14 mouse cellular contexts compared by ENCODE assay signal in genomic region chr15:79155572-79155971, GRCm38 (mm10). TPM values are rescaled to one million over a fixed set of nuclear protein-coding genes. Genes with fewer than 3 reads are reported as not detected.
A peak's percentile ranks its signal among the peaks of the same experiment; 100 is the strongest.
DNase-seq lines count a peak whose midpoint lies in the region; ATAC-seq lines count a peak whose summit lies in the region.
"Had no signal": no experiment of that assay in that cellular context is flagged by ENCODE, and none has a peak within 500 bp of the region (broad histone marks: within the 10 kb centered on the region; RNA-seq: fewer than 3 reads in every experiment).

No protein-coding gene starts in this region.

- no peaks in the 10 kb centered on the region for H3K9me3 ChIP-seq in forebrain, embryonic 13.5 days (replicated peaks)
- H3K9me3 ChIP-seq in forebrain, embryonic 16.5 days (ENCODE audit: control insufficient read depth, low read length) = no peaks in the 10 kb centered on the region
- no peaks in the 10 kb centered on the region for H3K9me3 ChIP-seq in hindbrain, embryonic 12.5 days (replicated peaks)
- no peaks in the 10 kb centered on the region for H3K9me3 ChIP-seq in hindbrain, embryonic 14.5 days (ENCODE audit: control insufficient read depth, low read length)
- H3K9me3 ChIP-seq in hindbrain, embryonic 13.5 days = no peaks in the 10 kb centered on the region
- H3K9me3 ChIP-seq: limb, embryonic 12.5 days had no signal

- no peak overlapping the region for H3K27ac ChIP-seq in forebrain, embryonic 13.5 days
- no peak overlapping the region for H3K27ac ChIP-seq in forebrain, embryonic 16.5 days (ENCODE audit: low read length)
- H3K27ac ChIP-seq in hindbrain, embryonic 12.5 days = peak overlapping the region; percentile 35; the same call in 1 of the 2 replicates
- no peak overlapping the region for H3K27ac ChIP-seq in hindbrain, embryonic 14.5 days
- H3K27ac ChIP-seq in hindbrain, embryonic 13.5 days = no peak overlapping the region
- H3K27ac ChIP-seq: limb, embryonic 12.5 days had no signal

- peaks cover 32% of the 10 kb centered on the region for H3K36me3 ChIP-seq in forebrain, embryonic 13.5 days (ENCODE audit: poor library complexity, severe bottlenecking)
- H3K36me3 ChIP-seq in forebrain, embryonic 16.5 days (ENCODE audit: control insufficient read depth, insufficient read depth) = no peaks in the 10 kb centered on the region
- H3K36me3 ChIP-seq in hindbrain, embryonic 12.5 days = peaks cover 12% of the 10 kb centered on the region
- H3K36me3 ChIP-seq in hindbrain, embryonic 14.5 days (replicated peaks; ENCODE audit: control insufficient read depth, insufficient read depth) = peaks cover 20% of the 10 kb centered on the region
- peaks cover 19% of the 10 kb centered on the region for H3K36me3 ChIP-seq in hindbrain, embryonic 13.5 days

- 0 out of 2 replicates have a peak overlapping the region, but pooled peaks have one; percentile 3 for H3K9ac ChIP-seq in forebrain, embryonic 13.5 days
- no peak overlapping the region for H3K9ac ChIP-seq in forebrain, embryonic 16.5 days (replicated peaks; ENCODE audit: low read depth, low read length)
- H3K9ac ChIP-seq in hindbrain, embryonic 12.5 days = 0 out of 2 replicates have a peak overlapping the region, but pooled peaks have one; percentile 32
- H3K9ac ChIP-seq in hindbrain, embryonic 14.5 days = no peak overlapping the region
- peak overlapping the region; percentile 2; the same call in 1 of the 2 replicates for H3K9ac ChIP-seq in hindbrain, embryonic 13.5 days
- H3K9ac ChIP-seq: limb, embryonic 12.5 days; lung, embryonic 14.5 days had no signal

- 36% methylated on average over 3 of the region's 3 CpGs for WGBS in forebrain, embryonic 13.5 days
- 41% methylated on average over 3 of the region's 3 CpGs for WGBS in forebrain, embryonic 16.5 days
- 18% methylated on average over 3 of the region's 3 CpGs for WGBS in hindbrain, embryonic 12.5 days
- WGBS in hindbrain, embryonic 14.5 days = 24% methylated on average over 3 of the region's 3 CpGs
- 24% methylated on average over 3 of the region's 3 CpGs for WGBS in hindbrain, embryonic 13.5 days

- H3K27me3 ChIP-seq in forebrain, embryonic 13.5 days = peaks cover 7% of the 10 kb centered on the region
- H3K27me3 ChIP-seq in forebrain, embryonic 16.5 days (replicated peaks; ENCODE audit: control insufficient read depth, insufficient read depth, low read length) = no peaks in the 10 kb centered on the region; the same call in 1 of the 2 replicates
- H3K27me3 ChIP-seq in hindbrain, embryonic 12.5 days = peaks cover 13% of the 10 kb centered on the region
- no peaks in the 10 kb centered on the region for H3K27me3 ChIP-seq in hindbrain, embryonic 14.5 days (ENCODE audit: control insufficient read depth, insufficient read depth, low read length)
- H3K27me3 ChIP-seq in hindbrain, embryonic 13.5 days = peaks cover 6% of the 10 kb centered on the region; the same call in 1 of the 2 replicates

- no peak for ATAC-seq in forebrain, embryonic 13.5 days
- ATAC-seq in forebrain, embryonic 16.5 days = no peak
- no peak for ATAC-seq in hindbrain, embryonic 12.5 days (ENCODE audit: low FRiP score)
- ATAC-seq in hindbrain, embryonic 14.5 days (ENCODE audit: low FRiP score) = no peak
- ATAC-seq in hindbrain, embryonic 13.5 days (ENCODE audit: low FRiP score) = no peak

- H3K4me2 ChIP-seq in forebrain, embryonic 13.5 days = no peak overlapping the region
- no peak overlapping the region for H3K4me2 ChIP-seq in forebrain, embryonic 16.5 days (ENCODE audit: low read length)
- H3K4me2 ChIP-seq in hindbrain, embryonic 12.5 days (replicated peaks) = no peak overlapping the region
- no peak overlapping the region for H3K4me2 ChIP-seq in hindbrain, embryonic 14.5 days (replicated peaks)
- no peak overlapping the region for H3K4me2 ChIP-seq in hindbrain, embryonic 13.5 days
- H3K4me2 ChIP-seq: limb, embryonic 12.5 days; lung, embryonic 14.5 days had no signal

- no peak overlapping the region for H3K4me3 ChIP-seq in forebrain, embryonic 13.5 days
- no peak overlapping the region for H3K4me3 ChIP-seq in forebrain, embryonic 16.5 days (replicated peaks; ENCODE audit: low read length)
- H3K4me3 ChIP-seq in hindbrain, embryonic 12.5 days = no peak overlapping the region
- H3K4me3 ChIP-seq in hindbrain, embryonic 14.5 days (replicated peaks; ENCODE audit: low read length) = no peak overlapping the region
- no peak overlapping the region for H3K4me3 ChIP-seq in hindbrain, embryonic 13.5 days
- H3K4me3 ChIP-seq: limb, embryonic 12.5 days; myocyte had no signal

- DNase-seq in hindbrain, embryonic 14.5 days (ENCODE audit: low spot score) = no peak
- DNase-seq in adipocyte (ENCODE audit: low spot score) = peak; percentile 32
- no peak for DNase-seq in thymus, postnatal 25 days
- DNase-seq: cerebellum, adult 8-10 months; kidney, adult 11 months; lung, embryonic 14.5 days; right cerebral cortex, postnatal 25 days; thymus, adult 2 months had no signal

- peaks cover 30% of the 10 kb centered on the region for H3K4me1 ChIP-seq in forebrain, embryonic 13.5 days
- H3K4me1 ChIP-seq in forebrain, embryonic 16.5 days (replicated peaks; ENCODE audit: control insufficient read depth, insufficient read depth, low read length) = 0 out of 2 replicates have a peak, but pooled peaks cover 4% of the 10 kb centered on the region
- H3K4me1 ChIP-seq in hindbrain, embryonic 12.5 days = peaks cover 35% of the 10 kb centered on the region
- H3K4me1 ChIP-seq in hindbrain, embryonic 14.5 days (replicated peaks; ENCODE audit: control insufficient read depth, insufficient read depth, low read length) = peaks cover 14% of the 10 kb centered on the region; the same call in 1 of the 2 replicates
- H3K4me1 ChIP-seq in hindbrain, embryonic 13.5 days (replicated peaks) = peaks cover 32% of the 10 kb centered on the region

RNA-seq across cellular contexts. Expression of gene Sox10, which starts 9.5 kb away (rescaled TPM):
- polyA plus RNA-seq in forebrain, embryonic 13.5 days (2015; fragmentation: Nextera tagmentation; extraction: Ambion mirVana) = 0.45 and 0.49 TPM in 2 replicates
- 2.0 and 2.2 TPM in 2 replicates for polyA plus RNA-seq in forebrain, embryonic 16.5 days (2015; fragmentation: Nextera tagmentation; extraction: Ambion mirVana)
- polyA plus RNA-seq in hindbrain, embryonic 12.5 days (2016; fragmentation: Nextera tagmentation; extraction: Ambion mirVana) = 12.4 and 19.5 TPM in 2 replicates
- 8.9 and 10.3 TPM in 2 replicates for polyA plus RNA-seq in hindbrain, embryonic 14.5 days (2014; fragmentation: Nextera tagmentation; extraction: Ambion mirVana)
- polyA plus RNA-seq in hindbrain, embryonic 13.5 days (2015; fragmentation: Nextera tagmentation; extraction: Ambion mirVana) = 6.6 and 8.1 TPM in 2 replicates
- polyA plus RNA-seq: myocyte had no signal

RNA-seq across cellular contexts. Expression of gene 1700088E04Rik, which starts 14.5 kb away (rescaled TPM):
- 12.1 and 13.7 TPM in 2 replicates for polyA plus RNA-seq in forebrain, embryonic 13.5 days (2015; fragmentation: Nextera tagmentation; extraction: Ambion mirVana)
- polyA plus RNA-seq in forebrain, embryonic 16.5 days (2015; fragmentation: Nextera tagmentation; extraction: Ambion mirVana) = 11.7 and 13.1 TPM in 2 replicates
- 13.4 and 15.8 TPM in 2 replicates for polyA plus RNA-seq in hindbrain, embryonic 12.5 days (2016; fragmentation: Nextera tagmentation; extraction: Ambion mirVana)
- 18.3 and 19.1 TPM in 2 replicates for polyA plus RNA-seq in hindbrain, embryonic 14.5 days (2014; fragmentation: Nextera tagmentation; extraction: Ambion mirVana)
- polyA plus RNA-seq in hindbrain, embryonic 13.5 days (2015; fragmentation: Nextera tagmentation; extraction: Ambion mirVana) = 15.3 and 22.1 TPM in 2 replicates

RNA-seq across cellular contexts. Expression of gene Polr2f, which starts 14.8 kb away (rescaled TPM):
- 300 and 353 TPM in 2 replicates for polyA plus RNA-seq in forebrain, embryonic 13.5 days (2015; fragmentation: Nextera tagmentation; extraction: Ambion mirVana)
- 253 and 256 TPM in 2 replicates for polyA plus RNA-seq in forebrain, embryonic 16.5 days (2015; fragmentation: Nextera tagmentation; extraction: Ambion mirVana)
- polyA plus RNA-seq in hindbrain, embryonic 12.5 days (2016; fragmentation: Nextera tagmentation; extraction: Ambion mirVana) = 298 and 337 TPM in 2 replicates
- polyA plus RNA-seq in hindbrain, embryonic 14.5 days (2014; fragmentation: Nextera tagmentation; extraction: Ambion mirVana) = 273 and 298 TPM in 2 replicates
- polyA plus RNA-seq in hindbrain, embryonic 13.5 days (2015; fragmentation: Nextera tagmentation; extraction: Ambion mirVana) = 263 and 295 TPM in 2 replicates

RNA-seq across cellular contexts. Expression of gene Micall1, which starts 46.9 kb away (rescaled TPM):
- 5.4 and 6.5 TPM in 2 replicates for polyA plus RNA-seq in forebrain, embryonic 13.5 days (2015; fragmentation: Nextera tagmentation; extraction: Ambion mirVana)
- polyA plus RNA-seq in forebrain, embryonic 16.5 days (2015; fragmentation: Nextera tagmentation; extraction: Ambion mirVana) = 8.2 and 10.0 TPM in 2 replicates
- polyA plus RNA-seq in hindbrain, embryonic 12.5 days (2016; fragmentation: Nextera tagmentation; extraction: Ambion mirVana) = 12.4 and 16.3 TPM in 2 replicates
- 12.9 and 14.3 TPM in 2 replicates for polyA plus RNA-seq in hindbrain, embryonic 14.5 days (2014; fragmentation: Nextera tagmentation; extraction: Ambion mirVana)
- polyA plus RNA-seq in hindbrain, embryonic 13.5 days (2015; fragmentation: Nextera tagmentation; extraction: Ambion mirVana) = 8.7 and 10.3 TPM in 2 replicates

Comparison
In these comparisons a context has a peak if more than half of its experiments do, and no peak if none do; other contexts are left out.
1. H3K9ac ChIP-seq: peak in forebrain, embryonic 13.5 days (single experiment), hindbrain, embryonic 12.5 days (single experiment) and hindbrain, embryonic 13.5 days (single experiment); none in forebrain, embryonic 16.5 days (single experiment) and hindbrain, embryonic 14.5 days (single experiment).